Mouse (Mus musculus) lung, embryonic 14.5 days (tissue): ENCODE results near the gene Eral1. TPM values are rescaled to one million over a fixed set of nuclear protein-coding genes. Genes with fewer than 3 reads are reported as not detected.

ENCODE experiments used
- ATAC-seq: fragments of 200-750 bp; cut with Nextera tagmentation; 2 replicates; pipeline ENCODE4 v1.8.0; 2017; ENCODE audit warnings: mild to moderate bottlenecking, moderate TSS enrichment, moderate library complexity; ENCODE audit not compliant: insufficient read depth
- DNase-seq: peaks from one replicate; pipeline ENCODE4 v3.0.0-alpha.2; 2015
- H3K27ac ChIP-seq: fragments of 300-500 bp; sonication (generic); 2 replicates; pipeline ENCODE4 v1.5.1; 2014; ENCODE audit warnings: low read depth, mild to moderate bottlenecking, moderate library complexity
- H3K27me3 ChIP-seq: fragments of 300-500 bp; sonication (generic); 2 replicates; pipeline ENCODE4 v1.6.1; 2014; ENCODE audit warnings: low read length, control low read depth; ENCODE audit not compliant: insufficient read depth
- H3K36me3 ChIP-seq: fragments of 300-500 bp; sonication (generic); 2 replicates; pipeline ENCODE4 v1.6.1; 2014; ENCODE audit warnings: control low read depth; ENCODE audit not compliant: insufficient read depth
- H3K4me1 ChIP-seq: fragments of 300-500 bp; sonication (generic); 2 replicates; pipeline ENCODE4 v1.6.1; 2014; ENCODE audit warnings: antibody characterized with exemption, control low read depth; ENCODE audit not compliant: insufficient read depth
- H3K4me2 ChIP-seq: fragments of 300-500 bp; sonication (generic); 2 replicates; pipeline ENCODE4 v1.6.1; 2014; ENCODE audit warnings: mild to moderate bottlenecking
- H3K4me3 ChIP-seq: fragments of 300-500 bp; sonication (generic); 2 replicates; pipeline ENCODE4 v1.5.1; 2014; ENCODE audit warnings: low read depth, low read length
- H3K9ac ChIP-seq: fragments of 300-500 bp; sonication (generic); 2 replicates; pipeline ENCODE4 v1.6.1; 2014
- H3K9me3 ChIP-seq: fragments of 300-500 bp; sonication (generic); 2 replicates; pipeline ENCODE4 v1.6.1; 2016; ENCODE audit warnings: low read depth, low read length, control low read depth
- CTCF ChIP-seq: IDR thresholded peaks from 2 replicates; pipeline ENCODE4 v1.5.1; 2016; ENCODE audit warnings: antibody characterized with exemption, low read depth
- WGBS: fragments of 180-500 bp; shearing (Covaris S2); extraction: QIAGEN DNeasy Blood & Tissue Kit; methylation state at CpG from one replicate; pipeline ENCODE4 v1.1.7; 2014; 5-methylcytosine and 5-hydroxymethylcytosine counted together
- polyA plus RNA-seq: library from polyadenylated mRNA; unstranded; fragments of >200 nt; fragmentation: Nextera tagmentation; extraction: Ambion mirVana; gene quantifications from 2 replicates; pipeline ENCODE4 v1.2.1, GENCODE M21; 2014

Eral1 gene
- polyA plus RNA-seq, 1 experiment from 2014 or later: 37.5 TPM

- WGBS: 2% methylated on average over 48 of the region's 55 CpGs
- peak within 1 kb of the TSS; percentile 72 for H3K9ac ChIP-seq
Measured at GRCm38 (mm10) chr11:78037831-78038752, 42.1 kb downstream of the Eral1 start, which contains the start of gene Flot2. Gene Flot2, plus strand, starts transcription at chr11:78037931.

DNA sequence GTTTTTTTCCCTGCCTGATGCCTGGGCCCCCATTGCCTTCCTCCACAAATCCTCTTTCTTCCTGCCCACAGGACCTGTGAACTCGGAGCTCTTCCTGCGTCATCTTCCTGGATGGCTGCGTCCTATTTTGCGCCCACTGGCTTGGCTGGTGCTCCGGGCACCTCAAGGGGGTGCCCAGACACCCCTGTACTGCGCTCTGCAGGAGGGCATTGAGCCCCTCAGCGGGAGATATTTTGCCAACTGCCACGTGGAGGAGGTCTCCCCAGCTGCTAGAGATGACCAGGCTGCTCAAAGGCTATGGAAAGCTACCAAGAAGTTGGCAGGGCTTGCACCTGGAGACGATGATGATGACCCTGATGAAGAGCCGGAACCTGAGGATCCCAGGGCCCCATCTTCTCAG, 43.4 kb downstream of the Eral1 start:
- Histone ChIP-seq H3K4me2 (no peak overlapping the region), H3K27ac (no peak overlapping the region), H3K36me3 (0 out of 2 replicates have a peak, but pooled peaks cover 24% of the 10 kb centered on the region), H3K27me3 (no peaks in the 10 kb centered on the region), H3K4me3 (no peak overlapping the region), H3K9ac (no peak overlapping the region), H3K4me1 (peaks cover 10% of the 10 kb centered on the region), H3K9me3 (no peaks in the 10 kb centered on the region)
- no peak for TF ChIP-seq CTCF
- DNase-seq (no peak), ATAC-seq (no peak)
- 80% methylated on average over 10 of the region's 10 CpGs for WGBS

More at GRCm38 (mm10) chr11:78037831-78038752, 42.1 kb downstream of the Eral1 start, which contains the start of gene Flot2:
- Histone ChIP-seq H3K36me3 (0 out of 2 replicates have a peak, but pooled peaks cover 26% of the 10 kb centered on the region), H3K4me1 (peaks cover 10% of the 10 kb centered on the region), H3K4me3 (peak within 1 kb of the TSS; percentile 73), H3K9me3 (no peaks in the 10 kb centered on the region), H3K27ac (peak within 1 kb of the TSS; percentile 55), H3K4me2 (peak within 1 kb of the TSS; percentile 90), H3K27me3 (no peaks in the 10 kb centered on the region)
- peak; percentile 89 for ATAC-seq
- DNase-seq: peak; percentile 82
- no peak for TF ChIP-seq CTCF

- no peak overlapping the region for H3K4me3 ChIP-seq
- H3K9ac ChIP-seq: no peak overlapping the region
- H3K36me3 ChIP-seq: peaks cover 25% of the 10 kb centered on the region
- H3K4me2 ChIP-seq: 0 out of 2 replicates have a peak overlapping the region, but pooled peaks have one; percentile 10
- H3K4me1 ChIP-seq: peaks cover 15% of the 10 kb centered on the region
- no peak overlapping the region for H3K27ac ChIP-seq
- H3K27me3 ChIP-seq: no peaks in the 10 kb centered on the region
- DNase-seq (no peak), ATAC-seq (no peak)
- no peak for TF ChIP-seq CTCF
- no peaks in the 10 kb centered on the region for H3K9me3 ChIP-seq
- 90% methylated on average over 23 of the region's 23 CpGs for WGBS
Measured at GRCm38 (mm10) chr11:78033931-78034617, 46.1 kb downstream of the Eral1 start.

GRCm38 (mm10) chr11:78032809-78033195, 47.4 kb downstream of the Eral1 start:
- H3K4me3 ChIP-seq: peak overlapping the region; percentile 66
- H3K27ac ChIP-seq: peak overlapping the region; percentile 89; the same call in 1 of the 2 replicates
- peak overlapping the region; percentile 92 for H3K4me2 ChIP-seq
- H3K27me3 ChIP-seq: no peaks in the 10 kb centered on the region
- DNase-seq (peak; percentile 17), ATAC-seq (no peak)
- peaks cover 37% of the 10 kb centered on the region for H3K36me3 ChIP-seq
- H3K4me1 ChIP-seq: peaks cover 10% of the 10 kb centered on the region; the same call in 1 of the 2 replicates
- no peak for TF ChIP-seq CTCF
- H3K9me3 ChIP-seq: no peaks in the 10 kb centered on the region
- 9% methylated on average over 5 of the region's 5 CpGs for WGBS
- H3K9ac ChIP-seq: peak overlapping the region; percentile 73

DNA sequence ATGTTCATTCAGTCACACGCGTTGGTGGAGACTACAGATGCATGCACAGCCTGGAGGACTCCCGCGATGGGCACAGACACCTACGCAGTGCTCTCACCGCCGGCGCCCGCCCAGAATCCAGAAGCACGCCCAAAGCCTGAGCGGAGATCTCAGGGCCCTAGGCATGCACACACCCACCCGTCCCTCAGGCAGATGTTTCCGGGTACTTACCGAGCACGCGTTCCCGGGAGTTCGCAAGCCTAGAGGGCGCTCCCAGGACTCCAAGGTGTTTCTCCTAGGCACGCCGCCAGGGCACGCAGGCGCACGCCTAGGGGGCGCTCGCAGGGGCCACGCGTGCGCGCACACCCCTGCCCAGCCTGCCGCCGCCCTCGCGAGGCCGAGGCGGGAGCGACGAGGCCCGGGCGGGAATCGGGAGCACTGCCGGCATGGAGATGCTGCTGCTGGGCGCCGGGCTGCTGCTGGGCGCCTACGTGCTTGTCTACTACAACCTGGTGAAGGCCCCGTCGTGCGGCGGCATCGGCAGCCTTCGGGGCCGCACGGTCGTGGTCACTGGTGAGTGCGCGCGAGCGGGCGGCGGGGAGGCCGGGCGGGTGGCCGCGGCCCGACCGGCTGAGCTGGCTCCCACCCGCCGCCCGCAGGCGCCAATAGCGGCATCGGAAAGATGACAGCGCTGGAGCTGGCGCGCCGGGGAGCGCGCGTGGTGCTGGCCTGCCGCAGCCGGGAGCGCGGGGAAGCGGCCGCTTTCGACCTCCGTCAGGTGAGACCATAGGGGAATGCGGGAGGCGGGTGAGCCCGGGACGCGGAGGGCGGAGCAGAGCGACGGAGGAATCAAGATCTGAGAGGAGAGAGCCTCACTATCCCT, 48.0 kb downstream of the Eral1 start, which contains the start of gene Dhrs13:
Gene Dhrs13 (plus strand): TSS at position 334 of the 862 bp plus-strand sequence.
- Histone ChIP-seq H3K9me3 (no peaks in the 10 kb centered on the region), H3K4me2 (peak within 1 kb of the TSS; percentile 92), H3K27ac (peak within 1 kb of the TSS; percentile 89), H3K9ac (peak within 1 kb of the TSS; percentile 73), H3K36me3 (peaks cover 43% of the 10 kb centered on the region), H3K27me3 (no peaks in the 10 kb centered on the region), H3K4me1 (0 out of 2 replicates have a peak, but pooled peaks cover 5% of the 10 kb centered on the region), H3K4me3 (peak within 1 kb of the TSS; percentile 66)
- peak; percentile 82 for TF ChIP-seq CTCF
- under 1% methylated on average over 95 of the region's 96 CpGs for WGBS
- ATAC-seq (peak; percentile 92), DNase-seq (peak; percentile 97)

DNA sequence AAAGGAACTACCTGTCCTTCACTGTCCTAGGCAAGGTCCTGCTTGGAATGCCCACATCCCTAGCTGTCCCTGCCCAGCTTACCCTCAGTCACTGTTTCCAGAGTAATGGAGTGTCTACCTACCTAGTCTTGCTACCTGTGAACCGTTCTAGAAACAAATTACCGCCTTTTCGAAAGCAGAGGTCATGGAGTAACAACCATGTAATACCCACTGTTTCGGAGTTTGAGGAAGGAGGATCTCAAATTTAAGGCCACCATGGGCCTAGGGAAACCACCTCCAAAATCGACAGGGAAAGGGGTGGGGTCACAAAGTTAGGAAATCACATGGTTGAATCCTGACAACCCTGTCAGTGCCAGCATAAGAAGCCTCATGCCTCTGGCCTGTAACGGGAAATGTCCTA, 48.8 kb downstream of the Eral1 start:
- Histone ChIP-seq H3K4me1 (0 out of 2 replicates have a peak, but pooled peaks cover 4% of the 10 kb centered on the region), H3K9me3 (no peaks in the 10 kb centered on the region), H3K27ac (peak overlapping the region; percentile 89), H3K4me3 (peak overlapping the region; percentile 66), H3K4me2 (peak overlapping the region; percentile 92), H3K36me3 (peaks cover 43% of the 10 kb centered on the region), H3K9ac (peak overlapping the region; percentile 73), H3K27me3 (no peaks in the 10 kb centered on the region)
- ATAC-seq (0 out of 2 replicates have a peak, but pooled peaks have one; percentile 1), DNase-seq (no peak)
- WGBS: 43% methylated on average over 6 of the region's 6 CpGs
- no peak for TF ChIP-seq CTCF
